Mouse (Mus musculus): ENCODE data around the gene Ctss. TPM values are rescaled to one million over a fixed set of nuclear protein-coding genes. Genes with fewer than 3 reads are reported as not detected.

Ctss gene
- polyA plus RNA-seq, 1 experiment, result 0.02 TPM

DNA sequence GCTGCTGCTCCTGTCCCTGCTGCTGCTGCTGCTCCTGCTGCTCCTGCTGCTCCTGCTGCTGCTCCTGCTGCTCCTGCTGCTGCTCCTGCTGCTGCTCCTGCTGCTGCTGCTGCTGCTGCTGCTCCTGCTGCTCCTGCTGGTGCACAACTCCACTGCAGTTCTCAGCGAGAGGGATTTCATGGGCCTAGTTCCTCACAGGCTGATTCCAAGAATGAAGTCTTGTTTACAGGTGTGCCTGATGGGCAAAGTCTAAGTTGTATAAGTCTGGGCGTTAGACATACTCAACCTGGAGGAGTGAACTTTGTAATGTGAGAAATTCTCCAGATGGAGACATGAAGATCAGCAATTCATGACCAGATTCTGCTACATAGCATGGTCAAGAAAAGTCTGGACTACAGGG, 1.9 kb upstream of the Ctss start:
- no peak overlapping the region for H3K4me2 ChIP-seq (ENCODE audit: low read depth)
- H3ac ChIP-seq (ENCODE audit: control insufficient read depth, insufficient read length), result no peak overlapping the region
- TF ChIP-seq USF1 (IDR thresholded peaks at IDR 0.05; ENCODE audit: low read depth) (no peak), CEBPB (IDR thresholded peaks at IDR 0.05; ENCODE audit: insufficient read depth, poor library complexity, severe bottlenecking) (no peak), POLR2AphosphoS2 (IDR thresholded peaks at IDR 0.05; ENCODE audit: insufficient read length, low read depth) (no peak), MYOG (IDR thresholded peaks at IDR 0.05; ENCODE audit: control insufficient read depth in 1 of 3, insufficient read depth in 1 of 3, insufficient read length in 2 of 3, low read depth in 2 of 3) (no peak), MAX (IDR thresholded peaks at IDR 0.05; ENCODE audit: low read depth) (no peak), TCF3 (IDR thresholded peaks at IDR 0.05; ENCODE audit: insufficient read length, low read depth) (no peak), TCF12 (IDR thresholded peaks at IDR 0.05; ENCODE audit: insufficient read depth, poor library complexity, severe bottlenecking) (no peak), SRF (IDR thresholded peaks at IDR 0.05; ENCODE audit: control insufficient read depth, insufficient read length, low read depth) (no peak), POLR2A (IDR thresholded peaks at IDR 0.05; ENCODE audit: insufficient read length, low read depth) (no peak), E2F4 (IDR thresholded peaks at IDR 0.05; ENCODE audit: insufficient read depth) (no peak), MYOD1 (IDR thresholded peaks at IDR 0.05; ENCODE audit: control insufficient read depth in 1 of 3, insufficient read length in 2 of 3, low read depth in 2 of 3) (no peak), REST (IDR thresholded peaks at IDR 0.05; ENCODE audit: insufficient read depth, insufficient read length) (no peak)
- H3K79me2 ChIP-seq (ENCODE audit: control insufficient read depth, insufficient read depth), result no peaks in the 10 kb centered on the region
- H3K4me3 ChIP-seq, result no peak overlapping the region
- H3K36me3 ChIP-seq (ENCODE audit: control insufficient read depth, insufficient read depth), result no peaks in the 10 kb centered on the region
- no peaks in the 10 kb centered on the region for H3K27me3 ChIP-seq (ENCODE audit: control insufficient read depth, insufficient read depth, insufficient read length)

DNA sequence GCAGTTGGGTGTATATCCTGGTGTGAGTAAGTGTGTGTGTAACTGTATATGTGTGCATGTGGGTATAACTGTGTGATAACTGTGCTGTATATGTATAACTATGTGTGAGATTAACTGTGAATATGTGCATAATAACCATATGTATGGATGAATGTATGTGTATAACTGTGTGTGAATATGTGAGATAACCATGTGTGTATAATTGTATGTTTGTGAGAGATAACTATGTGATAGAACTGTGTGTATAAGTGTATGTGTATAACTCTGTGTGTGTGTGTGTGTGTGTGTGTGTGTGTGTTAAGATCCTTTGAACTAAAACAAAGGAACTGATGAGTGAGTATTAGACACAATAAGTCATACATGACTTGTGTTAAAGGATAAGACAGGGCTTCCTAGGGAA, 475 bp upstream of the Ctss start:
- Histone ChIP-seq H3K4me3 (no peak overlapping the region), H3K4me2 (ENCODE audit: low read depth) (no peak overlapping the region)
- TF ChIP-seq E2F4 (IDR thresholded peaks at IDR 0.05; ENCODE audit: insufficient read depth), result no peak

DNA sequence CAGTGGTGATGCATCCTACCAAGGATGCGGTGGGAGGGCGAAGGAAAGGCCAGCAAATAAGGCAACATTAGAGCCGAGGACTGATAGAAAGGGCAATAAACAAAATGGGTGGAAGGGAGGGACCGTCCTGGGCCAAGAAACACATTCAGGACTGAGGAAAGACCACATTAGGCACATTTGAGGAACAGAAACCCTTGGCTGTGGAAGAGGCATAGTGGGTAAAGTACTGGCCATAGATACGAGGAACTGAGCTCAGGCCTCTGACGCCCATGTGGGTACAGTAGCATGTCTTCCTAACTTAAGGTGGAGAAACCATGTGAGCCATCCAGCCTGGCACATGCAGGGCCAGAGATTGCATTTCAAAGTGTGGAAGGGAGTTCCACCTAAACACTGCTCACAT, 3.2 kb downstream of the Ctss start:
- Histone ChIP-seq H3K27me3 (ENCODE audit: control insufficient read depth, insufficient read depth, insufficient read length) (no peaks in the 10 kb centered on the region), H3ac (ENCODE audit: control insufficient read depth, insufficient read length) (no peak overlapping the region), H3K4me3 (no peak overlapping the region), H3K4me2 (ENCODE audit: low read depth) (no peak overlapping the region), H3K79me2 (ENCODE audit: control insufficient read depth, insufficient read depth) (no peaks in the 10 kb centered on the region), H3K36me3 (ENCODE audit: control insufficient read depth, insufficient read depth) (no peaks in the 10 kb centered on the region)
- TF ChIP-seq MYOD1 (IDR thresholded peaks at IDR 0.05; ENCODE audit: control insufficient read depth in 1 of 3, insufficient read length in 2 of 3, low read depth in 2 of 3), result no peak
- TF ChIP-seq POLR2AphosphoS2 (IDR thresholded peaks at IDR 0.05; ENCODE audit: insufficient read length, low read depth), result no peak
- no peak for TF ChIP-seq MYOG (IDR thresholded peaks at IDR 0.05; ENCODE audit: control insufficient read depth in 1 of 3, insufficient read depth in 1 of 3, insufficient read length in 2 of 3, low read depth in 2 of 3)
- no peak for TF ChIP-seq MAX (IDR thresholded peaks at IDR 0.05; ENCODE audit: low read depth)
- no peak for TF ChIP-seq USF1 (IDR thresholded peaks at IDR 0.05; ENCODE audit: low read depth)
- TF ChIP-seq SRF (IDR thresholded peaks at IDR 0.05; ENCODE audit: control insufficient read depth, insufficient read length, low read depth), result no peak
- TF ChIP-seq TCF3 (IDR thresholded peaks at IDR 0.05; ENCODE audit: insufficient read length, low read depth), result no peak
- no peak for TF ChIP-seq REST (IDR thresholded peaks at IDR 0.05; ENCODE audit: insufficient read depth, insufficient read length)
- no peak for TF ChIP-seq POLR2A (IDR thresholded peaks at IDR 0.05; ENCODE audit: insufficient read length, low read depth)
- TF ChIP-seq CEBPB (IDR thresholded peaks at IDR 0.05; ENCODE audit: insufficient read depth, poor library complexity, severe bottlenecking), result no peak
- no peak for TF ChIP-seq E2F4 (IDR thresholded peaks at IDR 0.05; ENCODE audit: insufficient read depth)
- TF ChIP-seq TCF12 (IDR thresholded peaks at IDR 0.05; ENCODE audit: insufficient read depth, poor library complexity, severe bottlenecking), result no peak

More for the DNA sequence above, 475 bp upstream of the Ctss start:
- Histone ChIP-seq H3K27me3 (ENCODE audit: control insufficient read depth, insufficient read depth, insufficient read length) (no peaks in the 10 kb centered on the region), H3K36me3 (ENCODE audit: control insufficient read depth, insufficient read depth) (no peaks in the 10 kb centered on the region), H3K79me2 (ENCODE audit: control insufficient read depth, insufficient read depth) (no peaks in the 10 kb centered on the region), H3ac (ENCODE audit: control insufficient read depth, insufficient read length) (no peak overlapping the region)

DNA sequence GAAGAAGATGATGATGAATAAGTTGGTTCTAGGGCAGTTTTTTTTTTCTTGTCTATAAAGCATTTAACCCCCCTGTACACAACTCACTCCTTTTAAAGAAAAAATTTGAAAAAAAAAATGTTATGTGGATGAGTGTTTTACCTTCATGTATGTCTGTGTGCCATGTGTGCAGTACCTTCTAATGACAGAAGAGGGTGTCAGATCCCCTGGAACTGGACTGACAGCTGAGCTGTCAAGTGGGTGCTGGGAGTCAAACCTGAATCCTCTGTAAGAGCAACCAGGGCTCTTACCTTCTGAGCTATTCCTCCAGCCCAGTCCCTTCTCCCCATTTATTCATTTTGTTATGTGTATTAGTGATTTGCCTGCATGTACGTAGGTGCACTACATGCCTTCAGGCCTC, 4.4 kb downstream of the Ctss start:
- Histone ChIP-seq H3K79me2 (ENCODE audit: control insufficient read depth, insufficient read depth) (no peaks in the 10 kb centered on the region), H3K36me3 (ENCODE audit: control insufficient read depth, insufficient read depth) (no peaks in the 10 kb centered on the region), H3K4me3 (no peak overlapping the region), H3ac (ENCODE audit: control insufficient read depth, insufficient read length) (no peak overlapping the region), H3K4me2 (ENCODE audit: low read depth) (no peak overlapping the region), H3K27me3 (ENCODE audit: control insufficient read depth, insufficient read depth, insufficient read length) (no peaks in the 10 kb centered on the region)
- TF ChIP-seq E2F4 (IDR thresholded peaks at IDR 0.05; ENCODE audit: insufficient read depth) (no peak), USF1 (IDR thresholded peaks at IDR 0.05; ENCODE audit: low read depth) (no peak), REST (IDR thresholded peaks at IDR 0.05; ENCODE audit: insufficient read depth, insufficient read length) (no peak), SRF (IDR thresholded peaks at IDR 0.05; ENCODE audit: control insufficient read depth, insufficient read length, low read depth) (no peak), TCF3 (IDR thresholded peaks at IDR 0.05; ENCODE audit: insufficient read length, low read depth) (no peak), POLR2AphosphoS2 (IDR thresholded peaks at IDR 0.05; ENCODE audit: insufficient read length, low read depth) (no peak), MAX (IDR thresholded peaks at IDR 0.05; ENCODE audit: low read depth) (no peak), POLR2A (IDR thresholded peaks at IDR 0.05; ENCODE audit: insufficient read length, low read depth) (no peak), TCF12 (IDR thresholded peaks at IDR 0.05; ENCODE audit: insufficient read depth, poor library complexity, severe bottlenecking) (no peak), CEBPB (IDR thresholded peaks at IDR 0.05; ENCODE audit: insufficient read depth, poor library complexity, severe bottlenecking) (no peak), MYOD1 (IDR thresholded peaks at IDR 0.05; ENCODE audit: control insufficient read depth in 1 of 3, insufficient read length in 2 of 3, low read depth in 2 of 3) (no peak), MYOG (IDR thresholded peaks at IDR 0.05; ENCODE audit: control insufficient read depth in 1 of 3, insufficient read depth in 1 of 3, insufficient read length in 2 of 3, low read depth in 2 of 3) (no peak)

DNA sequence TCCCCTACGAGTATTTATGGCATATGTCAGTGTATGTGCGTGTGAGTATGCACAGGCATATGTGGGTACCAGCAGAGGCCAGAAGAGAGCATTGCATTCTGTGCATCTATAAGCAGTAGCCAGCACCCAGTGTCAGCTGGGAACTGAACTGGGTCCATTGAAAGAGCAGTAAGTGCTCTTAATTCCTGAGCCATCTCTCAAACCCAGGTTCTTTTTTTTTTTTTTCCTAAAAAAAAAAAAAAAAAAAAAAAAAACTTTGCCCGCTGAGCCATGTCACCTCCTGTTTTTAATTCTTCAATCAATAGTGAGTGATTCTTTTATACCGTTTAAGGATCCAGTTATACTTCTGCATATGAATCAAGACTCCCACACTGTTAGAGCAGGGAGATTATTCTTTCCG, 6.8 kb downstream of the Ctss start:
- Histone ChIP-seq H3K4me2 (ENCODE audit: low read depth) (no peak overlapping the region), H3ac (ENCODE audit: control insufficient read depth, insufficient read length) (no peak overlapping the region), H3K79me2 (ENCODE audit: control insufficient read depth, insufficient read depth) (no peaks in the 10 kb centered on the region), H3K27me3 (ENCODE audit: control insufficient read depth, insufficient read depth, insufficient read length) (no peaks in the 10 kb centered on the region), H3K36me3 (ENCODE audit: control insufficient read depth, insufficient read depth) (no peaks in the 10 kb centered on the region), H3K4me3 (no peak overlapping the region)
- no peak for TF ChIP-seq POLR2A (IDR thresholded peaks at IDR 0.05; ENCODE audit: insufficient read length, low read depth)
- no peak for TF ChIP-seq MAX (IDR thresholded peaks at IDR 0.05; ENCODE audit: low read depth)
- no peak for TF ChIP-seq CEBPB (IDR thresholded peaks at IDR 0.05; ENCODE audit: insufficient read depth, poor library complexity, severe bottlenecking)
- no peak for TF ChIP-seq USF1 (IDR thresholded peaks at IDR 0.05; ENCODE audit: low read depth)
- no peak for TF ChIP-seq SRF (IDR thresholded peaks at IDR 0.05; ENCODE audit: control insufficient read depth, insufficient read length, low read depth)
- no peak for TF ChIP-seq POLR2AphosphoS2 (IDR thresholded peaks at IDR 0.05; ENCODE audit: insufficient read length, low read depth)
